Mouse (Mus musculus): Measurements from ENCODE around the gene Epb41l5. TPM values are rescaled to one million over a fixed set of nuclear protein-coding genes. Genes with fewer than 3 reads are reported as not detected.
A peak's percentile ranks its signal among the peaks of the same experiment; 100 is the strongest.

Gene Epb41l5
- polyA plus RNA-seq (2014; fragmentation: Nextera tagmentation; extraction: Ambion mirVana), result 16.8 and 17.9 TPM in 2 replicates

GRCm38 (mm10) chr1:119648205-119649111 lies at the start of gene Epb41l5:
Gene Epb41l5 (minus strand): TSS chr1:119649000.
- peak; percentile 94 for DNase-seq (ENCODE audit: low spot score)
- Histone ChIP-seq H3K27ac (ENCODE audit: low read depth, low read length) (peak within 1 kb of the TSS; percentile 50; the same call in 1 of the 2 replicates), H3K4me1 (ENCODE audit: control insufficient read depth, insufficient read depth, low read length) (no peaks in the 10 kb centered on the region), H3K36me3 (ENCODE audit: control insufficient read depth, insufficient read depth, low read length) (no peaks in the 10 kb centered on the region), H3K4me2 (ENCODE audit: low read length) (peak within 1 kb of the TSS; percentile 83), H3K27me3 (replicated peaks; ENCODE audit: control insufficient read depth, insufficient read depth, low read length) (no peaks in the 10 kb centered on the region), H3K4me3 (ENCODE audit: low read depth, low read length) (peak within 1 kb of the TSS; percentile 73), H3K9me3 (replicated peaks; ENCODE audit: control insufficient read depth, low read length) (no peaks in the 10 kb centered on the region), H3K9ac (ENCODE audit: low read length) (peak within 1 kb of the TSS; percentile 71)
- under 1% methylated on average over 80 of the region's 86 CpGs for WGBS
- ATAC-seq, result peak; percentile 97

DNA sequence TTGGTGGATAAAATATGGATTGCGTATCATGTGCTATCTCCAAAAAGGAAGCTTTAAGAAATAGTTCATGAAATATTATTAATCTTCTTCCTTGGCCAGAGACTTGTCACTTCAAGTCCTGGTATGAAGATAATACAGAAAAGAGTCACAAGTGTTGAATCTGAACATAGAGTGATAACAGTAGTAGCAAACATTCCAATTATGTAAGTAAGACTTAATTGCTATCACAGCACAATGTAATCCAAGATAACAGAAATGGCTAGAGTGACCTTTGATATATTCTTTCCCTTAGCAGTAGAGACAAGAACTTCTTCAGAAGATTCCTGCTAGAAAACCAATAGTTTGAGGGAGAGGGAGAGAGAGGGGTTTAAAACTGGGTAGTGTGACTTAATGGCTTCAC lies 48.1 kb upstream of the Epb41l5 start:
- WGBS, result 98% methylated on average over 1 of the region's 1 CpGs

DNA sequence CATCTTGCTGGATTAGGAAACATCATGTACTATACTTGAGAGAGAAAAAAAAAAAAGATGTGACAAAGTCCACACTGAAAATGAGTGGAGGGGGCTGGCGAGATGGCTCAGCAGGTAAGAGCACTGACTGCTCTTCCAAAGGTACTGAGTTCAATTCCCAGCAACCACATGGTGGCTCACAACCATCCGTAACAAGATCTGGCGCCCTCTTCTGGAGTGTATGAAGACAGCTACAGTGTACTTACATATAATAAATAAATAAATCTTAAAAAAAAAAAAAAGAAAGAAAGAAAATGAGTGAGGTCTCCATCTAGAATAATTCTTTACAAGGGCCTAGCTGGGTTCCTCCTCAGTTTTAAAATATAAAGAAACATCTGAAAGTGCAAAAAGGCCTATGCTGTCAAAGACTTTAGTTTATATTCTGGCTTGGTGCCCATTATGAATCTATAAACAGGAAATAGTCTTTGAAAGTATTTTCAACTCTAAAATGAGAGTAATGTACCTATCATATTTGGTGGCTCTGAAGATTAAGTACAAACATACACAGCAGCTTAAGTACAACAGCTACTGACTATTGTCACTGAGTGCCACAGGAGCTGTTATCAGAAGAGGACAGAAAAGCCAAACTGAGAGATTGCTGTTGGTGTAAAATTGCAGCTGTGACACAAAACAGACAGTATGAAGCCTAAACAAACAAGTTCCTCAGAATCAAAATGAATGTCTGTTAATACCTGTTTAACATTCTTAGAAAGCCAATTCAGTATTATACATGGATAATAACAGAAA lies 37.2 kb upstream of the Epb41l5 start:
- Histone ChIP-seq H3K9me3 (replicated peaks; ENCODE audit: control insufficient read depth, low read length) (no peaks in the 10 kb centered on the region), H3K27ac (ENCODE audit: low read depth, low read length) (no peak overlapping the region), H3K36me3 (ENCODE audit: control insufficient read depth, insufficient read depth, low read length) (peaks cover 18% of the 10 kb centered on the region), H3K4me2 (ENCODE audit: low read length) (no peak overlapping the region), H3K9ac (ENCODE audit: low read length) (no peak overlapping the region), H3K27me3 (replicated peaks; ENCODE audit: control insufficient read depth, insufficient read depth, low read length) (no peaks in the 10 kb centered on the region), H3K4me1 (ENCODE audit: control insufficient read depth, insufficient read depth, low read length) (no peaks in the 10 kb centered on the region), H3K4me3 (ENCODE audit: low read depth, low read length) (no peak overlapping the region)
- DNase-seq (ENCODE audit: low spot score) (no peak), ATAC-seq (no peak)
- 97% methylated on average over 3 of the region's 3 CpGs for WGBS

More for the DNA sequence above, 48.1 kb upstream of the Epb41l5 start:
- no peak overlapping the region for H3K9ac ChIP-seq (ENCODE audit: low read length)
- ATAC-seq (no peak), DNase-seq (ENCODE audit: low spot score) (no peak)
- H3K27me3 ChIP-seq (replicated peaks; ENCODE audit: control insufficient read depth, insufficient read depth, low read length), result no peaks in the 10 kb centered on the region
- no peak overlapping the region for H3K4me2 ChIP-seq (ENCODE audit: low read length)
- H3K4me3 ChIP-seq (ENCODE audit: low read depth, low read length), result no peak overlapping the region
- H3K4me1 ChIP-seq (ENCODE audit: control insufficient read depth, insufficient read depth, low read length), result no peaks in the 10 kb centered on the region
- no peak overlapping the region for H3K27ac ChIP-seq (ENCODE audit: low read depth, low read length)
- no peaks in the 10 kb centered on the region for H3K9me3 ChIP-seq (replicated peaks; ENCODE audit: control insufficient read depth, low read length)
- peaks cover 22% of the 10 kb centered on the region for H3K36me3 ChIP-seq (ENCODE audit: control insufficient read depth, insufficient read depth, low read length)

- Histone ChIP-seq H3K4me1 (ENCODE audit: control insufficient read depth, insufficient read depth, low read length) (no peaks in the 10 kb centered on the region), H3K4me3 (ENCODE audit: low read depth, low read length) (no peak overlapping the region), H3K9ac (ENCODE audit: low read length) (no peak overlapping the region), H3K9me3 (replicated peaks; ENCODE audit: control insufficient read depth, low read length) (no peaks in the 10 kb centered on the region), H3K36me3 (ENCODE audit: control insufficient read depth, insufficient read depth, low read length) (peaks cover 26% of the 10 kb centered on the region), H3K27me3 (replicated peaks; ENCODE audit: control insufficient read depth, insufficient read depth, low read length) (no peaks in the 10 kb centered on the region), H3K4me2 (ENCODE audit: low read length) (no peak overlapping the region), H3K27ac (ENCODE audit: low read depth, low read length) (no peak overlapping the region)
- 15% methylated on average over 2 of the region's 2 CpGs for WGBS
- ATAC-seq, result peak; percentile 87
- DNase-seq (ENCODE audit: low spot score), result peak; percentile 61
Measured at GRCm38 (mm10) chr1:119681663-119682213, 32.9 kb upstream of the Epb41l5 start.

- Histone ChIP-seq H3K27me3 (replicated peaks; ENCODE audit: control insufficient read depth, insufficient read depth, low read length) (no peaks in the 10 kb centered on the region), H3K4me3 (ENCODE audit: low read depth, low read length) (no peak overlapping the region), H3K4me2 (ENCODE audit: low read length) (no peak overlapping the region), H3K9ac (ENCODE audit: low read length) (no peak overlapping the region), H3K27ac (ENCODE audit: low read depth, low read length) (no peak overlapping the region), H3K36me3 (ENCODE audit: control insufficient read depth, insufficient read depth, low read length) (peaks cover 25% of the 10 kb centered on the region), H3K4me1 (ENCODE audit: control insufficient read depth, insufficient read depth, low read length) (no peaks in the 10 kb centered on the region), H3K9me3 (replicated peaks; ENCODE audit: control insufficient read depth, low read length) (no peaks in the 10 kb centered on the region)
- DNase-seq (ENCODE audit: low spot score), result peak; percentile 62
- WGBS, result 83% methylated on average over 1 of the region's 1 CpGs
- peak; percentile 72; the same call in 1 of the 2 replicates for ATAC-seq
Measured at GRCm38 (mm10) chr1:119674984-119675383, 26.2 kb upstream of the Epb41l5 start.

DNA sequence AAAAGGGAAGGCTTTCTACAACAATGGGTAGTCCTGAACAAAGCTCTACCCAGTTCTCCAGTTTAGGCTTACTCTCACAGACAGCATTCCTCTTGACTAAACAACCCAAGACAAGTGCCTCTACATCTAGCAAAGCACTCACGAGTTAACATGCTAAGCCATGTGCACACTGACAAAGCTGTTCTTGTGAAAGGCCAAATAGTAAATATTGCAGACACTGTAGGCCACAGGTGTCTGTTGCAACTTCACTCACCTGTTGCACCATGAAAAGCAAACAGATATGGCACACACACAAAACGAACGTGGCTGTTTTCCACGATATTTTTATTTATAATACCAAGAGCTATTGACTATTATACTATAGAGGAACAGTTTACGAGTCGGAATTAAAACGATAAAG lies 18.1 kb upstream of the Epb41l5 start:
- WGBS, result 90% methylated on average over 7 of the region's 7 CpGs
- Histone ChIP-seq H3K27ac (ENCODE audit: low read depth, low read length) (no peak overlapping the region), H3K9me3 (replicated peaks; ENCODE audit: control insufficient read depth, low read length) (no peaks in the 10 kb centered on the region), H3K9ac (ENCODE audit: low read length) (no peak overlapping the region), H3K4me1 (ENCODE audit: control insufficient read depth, insufficient read depth, low read length) (no peaks in the 10 kb centered on the region), H3K4me3 (ENCODE audit: low read depth, low read length) (no peak overlapping the region), H3K27me3 (replicated peaks; ENCODE audit: control insufficient read depth, insufficient read depth, low read length) (no peaks in the 10 kb centered on the region), H3K4me2 (ENCODE audit: low read length) (no peak overlapping the region), H3K36me3 (ENCODE audit: control insufficient read depth, insufficient read depth, low read length) (peaks cover 9% of the 10 kb centered on the region; the same call in 1 of the 2 replicates)
- ATAC-seq, result no peak
- no peak for DNase-seq (ENCODE audit: low spot score)

- WGBS, result 87% methylated on average over 2 of the region's 2 CpGs
- H3K4me3 ChIP-seq (ENCODE audit: low read depth, low read length), result no peak overlapping the region
- H3K36me3 ChIP-seq (ENCODE audit: control insufficient read depth, insufficient read depth, low read length), result peaks cover 7% of the 10 kb centered on the region; the same call in 1 of the 2 replicates
- H3K9me3 ChIP-seq (replicated peaks; ENCODE audit: control insufficient read depth, low read length), result no peaks in the 10 kb centered on the region
- H3K27ac ChIP-seq (ENCODE audit: low read depth, low read length), result no peak overlapping the region
- H3K27me3 ChIP-seq (replicated peaks; ENCODE audit: control insufficient read depth, insufficient read depth, low read length), result no peaks in the 10 kb centered on the region
- no peak overlapping the region for H3K9ac ChIP-seq (ENCODE audit: low read length)
- H3K4me2 ChIP-seq (ENCODE audit: low read length), result no peak overlapping the region
- DNase-seq (ENCODE audit: low spot score) (peak; percentile 20), ATAC-seq (no peak)
- H3K4me1 ChIP-seq (ENCODE audit: control insufficient read depth, insufficient read depth, low read length), result no peaks in the 10 kb centered on the region
Measured at GRCm38 (mm10) chr1:119654307-119654706, 5.5 kb upstream of the Epb41l5 start.

DNA sequence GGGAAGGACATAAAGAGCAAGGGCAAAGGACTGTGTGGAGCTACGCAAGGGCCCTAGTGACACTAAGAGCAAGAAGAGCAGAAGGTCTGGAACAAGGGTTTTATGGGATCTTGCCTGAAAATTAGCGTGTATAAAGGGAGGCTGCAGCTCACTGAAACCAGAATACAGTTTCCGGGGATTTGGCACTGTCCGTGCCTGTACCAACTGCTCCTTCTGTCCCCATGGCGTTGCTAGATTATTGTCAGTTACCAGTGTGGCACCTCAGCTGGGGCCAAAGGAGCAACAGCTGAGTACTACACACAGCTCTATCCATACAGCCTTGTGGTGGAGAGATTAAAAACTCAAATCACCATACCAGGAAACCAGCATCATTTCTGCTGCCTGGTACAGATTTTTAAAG lies 1.6 kb upstream of the Epb41l5 start:
- DNase-seq (ENCODE audit: low spot score), result no peak
- ATAC-seq, result no peak
- H3K36me3 ChIP-seq (ENCODE audit: control insufficient read depth, insufficient read depth, low read length), result no peaks in the 10 kb centered on the region
- H3K4me2 ChIP-seq (ENCODE audit: low read length), result no peak overlapping the region
- H3K9me3 ChIP-seq (replicated peaks; ENCODE audit: control insufficient read depth, low read length), result no peaks in the 10 kb centered on the region
- no peaks in the 10 kb centered on the region for H3K27me3 ChIP-seq (replicated peaks; ENCODE audit: control insufficient read depth, insufficient read depth, low read length)
- no peak overlapping the region for H3K9ac ChIP-seq (ENCODE audit: low read length)
- H3K4me1 ChIP-seq (ENCODE audit: control insufficient read depth, insufficient read depth, low read length), result no peaks in the 10 kb centered on the region
- H3K4me3 ChIP-seq (ENCODE audit: low read depth, low read length), result no peak overlapping the region
- WGBS, result 86% methylated on average over 5 of the region's 5 CpGs
- no peak overlapping the region for H3K27ac ChIP-seq (ENCODE audit: low read depth, low read length)
